Mouse (Mus musculus) limb, embryonic 12.5 days (tissue): ENCODE measurements around the gene Adcy9. TPM values are rescaled to one million over a fixed set of nuclear protein-coding genes. Genes with fewer than 3 reads are reported as not detected.

Experiments used
- ATAC-seq: fragments of 200-750 bp; cut with Nextera tagmentation; 2 replicates; pipeline ENCODE4 v1.8.0; 2017; ENCODE audit warnings: low read depth, moderate TSS enrichment; ENCODE audit not compliant: insufficient number of reproducible peaks, insufficient read depth, low FRiP score, low TSS enrichment
- H3K27ac ChIP-seq: fragments of 300-500 bp; sonication (generic); 2 replicates; pipeline ENCODE4 v1.5.1; 2016; ENCODE audit warnings: mild to moderate bottlenecking, moderate library complexity
- H3K27me3 ChIP-seq: fragments of 300-500 bp; sonication (generic); 2 replicates; pipeline ENCODE4 v1.6.1; 2016; ENCODE audit warnings: mild to moderate bottlenecking, moderate library complexity
- H3K36me3 ChIP-seq: fragments of 300-500 bp; sonication (generic); 2 replicates; pipeline ENCODE4 v1.6.1; 2016; ENCODE audit warnings: mild to moderate bottlenecking, moderate library complexity
- H3K4me1 ChIP-seq: fragments of 300-500 bp; sonication (generic); replicated peaks from 2 replicates; pipeline ENCODE4 v1.6.1; 2016
- H3K4me2 ChIP-seq: fragments of 300-500 bp; sonication (generic); 2 replicates; pipeline ENCODE4 v1.6.1; 2016; ENCODE audit warnings: mild to moderate bottlenecking, moderate library complexity
- H3K4me3 ChIP-seq: fragments of 300-500 bp; sonication (generic); replicated peaks from 2 replicates; pipeline ENCODE4 v1.5.1; 2016; ENCODE audit warnings: mild to moderate bottlenecking
- H3K9ac ChIP-seq: fragments of 300-500 bp; sonication (generic); replicated peaks from 2 replicates; pipeline ENCODE4 v1.6.1; 2016; ENCODE audit warnings: mild to moderate bottlenecking, moderate library complexity
- H3K9me3 ChIP-seq: fragments of 300-500 bp; sonication (generic); 2 replicates; pipeline ENCODE4 v1.6.1; 2016; ENCODE audit warnings: mild to moderate bottlenecking, moderate library complexity
- WGBS: fragments of 180-500 bp; shearing (Covaris S2); methylation state at CpG from one replicate; pipeline ENCODE4 v1.1.7; 2016; 5-methylcytosine and 5-hydroxymethylcytosine counted together
- polyA plus RNA-seq: library from polyadenylated mRNA; unstranded; fragments of >200 nt; fragmentation: Nextera tagmentation; extraction: Ambion mirVana; gene quantifications from 2 replicates; pipeline ENCODE4 v1.2.1, GENCODE M21; 2016

The Adcy9 gene
- polyA plus RNA-seq, 1 experiment from 2014 or later = 1.6 TPM

- H3K4me3 ChIP-seq = no peak overlapping the region
- no peak overlapping the region for H3K27ac ChIP-seq
- H3K9ac ChIP-seq = no peak overlapping the region
- H3K4me2 ChIP-seq = no peak overlapping the region
- no peaks in the 10 kb centered on the region for H3K36me3 ChIP-seq
- no peaks in the 10 kb centered on the region for H3K27me3 ChIP-seq
- H3K4me1 ChIP-seq = no peaks in the 10 kb centered on the region
- 67% methylated on average over 10 of the region's 10 CpGs for WGBS
- ATAC-seq = no peak
- no peaks in the 10 kb centered on the region for H3K9me3 ChIP-seq
Measured at GRCm38 (mm10) chr16:4439302-4440066, 19.2 kb upstream of the Adcy9 start.

GRCm38 (mm10) chr16:4436738-4437137, 16.4 kb upstream of the Adcy9 start:
- Histone ChIP-seq H3K27ac (no peak overlapping the region), H3K4me2 (no peak overlapping the region), H3K4me1 (no peaks in the 10 kb centered on the region), H3K4me3 (no peak overlapping the region), H3K9ac (no peak overlapping the region), H3K9me3 (no peaks in the 10 kb centered on the region), H3K27me3 (no peaks in the 10 kb centered on the region), H3K36me3 (no peaks in the 10 kb centered on the region)
- no peak for ATAC-seq
- WGBS = 71% methylated on average over 4 of the region's 4 CpGs

DNA sequence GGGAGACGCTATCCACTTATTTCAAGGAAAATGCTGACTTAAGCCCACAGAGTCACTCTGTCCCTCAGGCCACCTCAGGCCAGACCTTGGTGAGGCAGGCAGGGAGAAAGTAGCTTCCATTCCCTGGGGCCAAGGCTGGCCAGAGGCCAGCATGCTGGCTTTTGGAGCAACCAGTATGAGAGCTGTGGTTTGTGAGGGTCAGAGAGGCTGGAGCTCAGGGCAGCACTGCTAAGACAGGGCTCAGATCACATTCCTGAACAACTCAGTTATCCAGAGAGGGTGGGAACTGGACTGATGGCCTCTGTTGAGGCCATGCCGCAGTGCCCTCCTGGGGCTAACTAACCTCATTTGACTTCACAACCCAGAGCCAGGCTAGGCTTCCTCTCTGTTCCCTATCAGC, 15.1 kb upstream of the Adcy9 start:
- WGBS = 84% methylated on average over 2 of the region's 2 CpGs
- no peak for ATAC-seq
- Histone ChIP-seq H3K36me3 (no peaks in the 10 kb centered on the region), H3K27me3 (no peaks in the 10 kb centered on the region), H3K4me1 (no peaks in the 10 kb centered on the region), H3K9me3 (no peaks in the 10 kb centered on the region), H3K9ac (no peak overlapping the region), H3K27ac (no peak overlapping the region), H3K4me2 (no peak overlapping the region), H3K4me3 (no peak overlapping the region)

DNA sequence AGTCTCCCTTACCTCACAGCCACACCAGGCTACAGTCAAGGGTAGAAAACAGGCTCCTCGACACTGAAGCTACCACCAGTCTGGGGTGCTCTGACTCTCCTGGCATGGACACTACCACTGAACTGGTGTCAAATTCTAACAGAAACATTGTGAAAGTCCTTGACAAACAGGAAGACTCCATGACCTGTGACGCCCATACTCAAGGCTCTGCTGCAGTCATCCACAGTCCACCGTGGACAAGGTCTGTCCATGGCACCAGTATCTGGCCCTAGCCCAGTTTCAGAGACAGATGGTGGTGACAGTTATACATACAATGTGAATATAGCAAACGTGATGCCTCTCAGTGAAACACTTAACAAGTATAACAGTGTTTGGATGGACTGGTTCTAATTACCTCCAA, 11.5 kb upstream of the Adcy9 start:
- H3K4me3 ChIP-seq = no peak overlapping the region
- 72% methylated on average over 4 of the region's 4 CpGs for WGBS
- no peak overlapping the region for H3K4me2 ChIP-seq
- no peaks in the 10 kb centered on the region for H3K4me1 ChIP-seq
- no peaks in the 10 kb centered on the region for H3K9me3 ChIP-seq
- no peak overlapping the region for H3K27ac ChIP-seq
- H3K36me3 ChIP-seq = no peaks in the 10 kb centered on the region
- H3K27me3 ChIP-seq = no peaks in the 10 kb centered on the region
- ATAC-seq = no peak
- no peak overlapping the region for H3K9ac ChIP-seq

- Histone ChIP-seq H3K36me3 (no peaks in the 10 kb centered on the region), H3K27me3 (no peaks in the 10 kb centered on the region), H3K4me2 (no peak overlapping the region), H3K4me3 (no peak overlapping the region), H3K27ac (no peak overlapping the region), H3K4me1 (no peaks in the 10 kb centered on the region), H3K9ac (no peak overlapping the region), H3K9me3 (no peaks in the 10 kb centered on the region)
- no peak for ATAC-seq
- WGBS = 91% methylated on average over 3 of the region's 3 CpGs
Measured at GRCm38 (mm10) chr16:4431013-4431412, 10.7 kb upstream of the Adcy9 start.

GRCm38 (mm10) chr16:4430232-4430631, 9.9 kb upstream of the Adcy9 start:
- no peaks in the 10 kb centered on the region for H3K36me3 ChIP-seq
- 72% methylated on average over 5 of the region's 5 CpGs for WGBS
- no peak for ATAC-seq

DNA sequence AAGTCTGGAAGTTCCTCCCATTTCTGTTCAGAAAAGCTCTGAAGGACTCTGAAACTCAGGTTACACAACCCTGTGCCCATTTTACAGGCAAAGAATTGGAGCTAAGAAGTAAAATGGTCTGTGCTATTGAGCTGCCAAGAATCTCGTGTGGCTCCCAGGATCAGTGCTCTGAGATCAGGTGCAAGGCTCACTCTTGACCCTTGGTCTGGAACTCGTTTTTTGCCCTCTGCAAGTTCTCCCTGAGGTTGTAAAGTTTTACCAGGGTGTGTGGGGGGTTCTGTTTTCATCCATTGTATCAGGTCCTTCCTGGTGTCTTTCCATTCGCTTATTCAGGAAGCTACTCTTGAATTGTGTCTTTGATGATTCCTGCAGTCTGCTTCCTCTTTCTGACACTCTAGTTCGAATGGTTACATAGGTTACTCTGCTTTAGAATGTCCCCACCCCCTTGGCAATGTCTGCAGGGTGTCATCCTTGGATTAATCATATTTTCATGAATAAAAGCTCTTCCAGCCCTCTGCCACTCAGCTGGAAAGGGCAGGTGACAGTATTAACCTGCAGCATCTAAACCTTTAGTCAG, 5.4 kb upstream of the Adcy9 start:
- no peaks in the 10 kb centered on the region for H3K9me3 ChIP-seq
- peaks cover 1% of the 10 kb centered on the region; the same call in 1 of the 2 replicates for H3K4me1 ChIP-seq
- no peak for ATAC-seq
- no peak overlapping the region for H3K27ac ChIP-seq
- no peak overlapping the region for H3K4me2 ChIP-seq
- no peak overlapping the region for H3K4me3 ChIP-seq
- H3K27me3 ChIP-seq = no peaks in the 10 kb centered on the region
- 44% methylated on average over 4 of the region's 4 CpGs for WGBS
- no peaks in the 10 kb centered on the region for H3K36me3 ChIP-seq
- no peak overlapping the region for H3K9ac ChIP-seq

More at GRCm38 (mm10) chr16:4430232-4430631, 9.9 kb upstream of the Adcy9 start:
- no peaks in the 10 kb centered on the region for H3K9me3 ChIP-seq
- H3K4me3 ChIP-seq = no peak overlapping the region
- H3K27me3 ChIP-seq = no peaks in the 10 kb centered on the region
- H3K9ac ChIP-seq = no peak overlapping the region
- no peak overlapping the region for H3K4me2 ChIP-seq
- no peaks in the 10 kb centered on the region for H3K4me1 ChIP-seq
- no peak overlapping the region for H3K27ac ChIP-seq

GRCm38 (mm10) chr16:4423613-4424012, 3.3 kb upstream of the Adcy9 start:
- Histone ChIP-seq H3K4me3 (no peak overlapping the region), H3K9me3 (no peaks in the 10 kb centered on the region), H3K27me3 (peaks cover 14% of the 10 kb centered on the region), H3K4me2 (no peak overlapping the region), H3K4me1 (peaks cover 16% of the 10 kb centered on the region), H3K27ac (no peak overlapping the region), H3K9ac (no peak overlapping the region), H3K36me3 (no peaks in the 10 kb centered on the region)
- ATAC-seq = no peak
- WGBS = 79% methylated on average over 5 of the region's 5 CpGs

- peaks cover 20% of the 10 kb centered on the region for H3K27me3 ChIP-seq
- WGBS = 88% methylated on average over 3 of the region's 3 CpGs
- H3K4me1 ChIP-seq = peaks cover 20% of the 10 kb centered on the region
- H3K9ac ChIP-seq = no peak overlapping the region
- H3K4me2 ChIP-seq = no peak overlapping the region
- no peak for ATAC-seq
- H3K36me3 ChIP-seq = no peaks in the 10 kb centered on the region
- H3K27ac ChIP-seq = no peak overlapping the region
- H3K4me3 ChIP-seq = no peak overlapping the region
- no peaks in the 10 kb centered on the region for H3K9me3 ChIP-seq
Measured at GRCm38 (mm10) chr16:4422991-4423390, 2.7 kb upstream of the Adcy9 start.

GRCm38 (mm10) chr16:4419546-4420297, 576 bp downstream of the Adcy9 start:
- peak overlapping the region; percentile 78 for H3K4me3 ChIP-seq
- H3K27me3 ChIP-seq = peaks cover 32% of the 10 kb centered on the region
- WGBS = under 1% methylated on average over 83 of the region's 85 CpGs
- ATAC-seq = peak; percentile 63
- no peaks in the 10 kb centered on the region for H3K36me3 ChIP-seq
- no peaks in the 10 kb centered on the region for H3K9me3 ChIP-seq
- H3K4me2 ChIP-seq = peak overlapping the region; percentile 96
- peak overlapping the region; percentile 64 for H3K27ac ChIP-seq
- peak overlapping the region; percentile 76 for H3K9ac ChIP-seq
- peaks cover 29% of the 10 kb centered on the region for H3K4me1 ChIP-seq

DNA sequence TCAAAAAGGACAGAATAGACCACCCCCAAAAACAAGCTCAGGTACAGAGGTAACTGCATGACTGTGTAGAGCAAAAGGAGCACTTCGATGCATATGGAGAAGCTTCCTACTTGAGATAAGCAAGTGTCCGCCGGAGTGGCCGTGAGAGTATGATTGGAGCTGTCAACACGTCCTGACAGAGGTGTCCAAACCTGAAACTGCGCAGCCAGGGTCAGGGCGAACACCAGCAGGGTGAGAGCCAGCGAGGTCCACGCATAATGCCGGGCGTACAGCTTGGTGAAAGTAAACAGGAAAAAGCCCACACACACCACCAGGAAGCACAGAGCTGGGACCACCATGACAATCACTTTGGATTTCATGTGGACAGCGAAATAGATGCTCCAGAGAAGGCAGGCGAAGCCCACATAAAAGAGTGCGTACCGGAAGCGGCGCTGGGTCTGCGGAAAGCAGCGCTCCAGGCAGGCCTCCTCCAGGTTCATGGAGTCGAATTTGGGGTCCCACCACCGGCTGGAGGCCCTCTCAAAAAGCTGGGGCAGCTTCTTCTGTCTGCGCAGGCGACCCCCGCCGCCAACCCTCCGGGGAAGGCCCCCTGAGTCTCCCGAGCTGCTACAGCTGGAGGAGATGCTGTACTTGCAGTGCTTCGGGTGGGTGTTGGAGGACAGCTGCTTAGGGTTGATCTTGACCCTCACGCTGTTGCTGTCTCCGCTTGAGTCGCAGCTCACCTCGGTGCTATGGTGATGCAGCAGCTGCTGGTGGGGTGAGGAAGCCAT, 1.3 kb downstream of the Adcy9 start:
- H3K36me3 ChIP-seq = no peaks in the 10 kb centered on the region
- no peaks in the 10 kb centered on the region for H3K9me3 ChIP-seq
- no peak overlapping the region for H3K27ac ChIP-seq
- H3K9ac ChIP-seq = peak overlapping the region; percentile 76
- peaks cover 37% of the 10 kb centered on the region for H3K27me3 ChIP-seq
- peaks cover 29% of the 10 kb centered on the region for H3K4me1 ChIP-seq
- H3K4me3 ChIP-seq = peak overlapping the region; percentile 78
- WGBS = 14% methylated on average over 32 of the region's 32 CpGs
- ATAC-seq = peak; percentile 2; the same call in 1 of the 2 replicates
- peak overlapping the region; percentile 96 for H3K4me2 ChIP-seq
